Mouse (Mus musculus) embryonic facial prominence, embryonic 11.5 days (tissue): ENCODE results near the gene Cxcl14. TPM values are rescaled to one million over a fixed set of nuclear protein-coding genes. Genes with fewer than 3 reads are reported as not detected.

Source experiments
- ATAC-seq: fragments of 200-750 bp; cut with Nextera tagmentation; replicated peaks from 2 replicates; pipeline ENCODE4 v1.8.0; 2017; ENCODE audit warnings: low read depth; ENCODE audit not compliant: insufficient number of reproducible peaks, low FRiP score, low TSS enrichment
- DNase-seq: peaks from one replicate; pipeline ENCODE4 v3.0.0-alpha.2; 2015; ENCODE audit warnings: low spot score
- H3K27ac ChIP-seq: fragments of 300-500 bp; sonication (generic); replicated peaks from 2 replicates; pipeline ENCODE4 v1.5.1; 2014; ENCODE audit warnings: mild to moderate bottlenecking, low read depth, low read length, control low read depth
- H3K27me3 ChIP-seq: fragments of 300-500 bp; sonication (generic); 2 replicates; pipeline ENCODE4 v1.6.1; 2014; ENCODE audit warnings: mild to moderate bottlenecking, low read length, moderate library complexity, mixed read lengths; ENCODE audit not compliant: control insufficient read depth, insufficient read depth
- H3K36me3 ChIP-seq: fragments of 300-500 bp; sonication (generic); replicated peaks from 2 replicates; pipeline ENCODE4 v1.6.1; 2014; ENCODE audit warnings: low read depth, mild to moderate bottlenecking, low read length, moderate library complexity, mixed read lengths; ENCODE audit not compliant: control insufficient read depth, insufficient read depth
- H3K4me1 ChIP-seq: fragments of 300-500 bp; sonication (generic); 2 replicates; pipeline ENCODE4 v1.6.1; 2014; ENCODE audit warnings: low read length, mixed read lengths; ENCODE audit not compliant: control insufficient read depth, insufficient read depth
- H3K4me2 ChIP-seq: fragments of 300-500 bp; sonication (generic); 2 replicates; pipeline ENCODE4 v1.6.1; 2014; ENCODE audit warnings: low read depth, mild to moderate bottlenecking, control low read depth, low read length, moderate library complexity
- H3K4me3 ChIP-seq: fragments of 300-500 bp; sonication (generic); 2 replicates; pipeline ENCODE4 v1.5.1; 2014; ENCODE audit warnings: low read depth, low read length, control low read depth
- H3K9ac ChIP-seq: fragments of 300-500 bp; sonication (generic); replicated peaks from 2 replicates; pipeline ENCODE4 v1.6.1; 2014; ENCODE audit warnings: mild to moderate bottlenecking, control low read depth, low read length
- H3K9me3 ChIP-seq: fragments of 300-500 bp; sonication (generic); replicated peaks from 2 replicates; pipeline ENCODE4 v1.6.1; 2016; ENCODE audit warnings: mild to moderate bottlenecking, low read length, inconsistent platforms, mixed read lengths; ENCODE audit not compliant: control insufficient read depth
- WGBS: fragments of 180-500 bp; shearing (Covaris S2); extraction: QIAGEN DNeasy Blood & Tissue Kit; methylation state at CpG from one replicate; pipeline ENCODE4 v1.1.7; 2014; 5-methylcytosine and 5-hydroxymethylcytosine counted together
- polyA plus RNA-seq: library from polyadenylated mRNA; unstranded; fragments of >200 nt; fragmentation: Nextera tagmentation; extraction: Ambion mirVana; gene quantifications from 2 replicates; pipeline ENCODE4 v1.2.1, GENCODE M21; 2014

Cxcl14 gene
- polyA plus RNA-seq, 1 experiment from 2014 or later, result 104 TPM

DNA sequence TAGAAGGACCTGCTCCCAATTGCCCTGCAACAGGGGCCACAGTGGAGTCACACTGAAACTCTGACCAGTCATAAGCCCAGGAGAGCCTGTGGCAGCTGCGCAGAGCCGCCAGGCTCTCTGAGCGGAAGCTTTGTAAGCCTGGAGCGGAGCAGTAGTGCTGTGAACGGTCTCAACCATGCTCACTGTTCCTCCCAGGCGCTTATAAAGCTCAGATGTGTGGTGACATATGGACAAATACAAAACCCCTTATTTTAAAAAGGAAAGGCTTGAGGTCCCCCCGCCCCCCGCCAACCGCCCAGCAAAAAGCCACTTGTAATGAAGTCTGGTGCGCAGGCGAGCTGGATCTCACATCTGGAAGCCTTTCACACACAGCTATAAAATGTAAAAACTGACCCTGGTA is 7.1 kb downstream of the Cxcl14 start:
- H3K36me3 ChIP-seq, result no peaks in the 10 kb centered on the region
- 50% methylated on average over 11 of the region's 11 CpGs for WGBS
- H3K4me2 ChIP-seq, result no peak overlapping the region
- ATAC-seq, result no peak; the same call in 1 of the 2 replicates
- peak overlapping the region; percentile 59 for H3K27ac ChIP-seq
- H3K9ac ChIP-seq, result no peak overlapping the region
- H3K4me1 ChIP-seq, result no peaks in the 10 kb centered on the region
- peak; percentile 27 for DNase-seq
- no peaks in the 10 kb centered on the region for H3K9me3 ChIP-seq
- peaks cover 10% of the 10 kb centered on the region for H3K27me3 ChIP-seq
- H3K4me3 ChIP-seq, result no peak overlapping the region

DNA sequence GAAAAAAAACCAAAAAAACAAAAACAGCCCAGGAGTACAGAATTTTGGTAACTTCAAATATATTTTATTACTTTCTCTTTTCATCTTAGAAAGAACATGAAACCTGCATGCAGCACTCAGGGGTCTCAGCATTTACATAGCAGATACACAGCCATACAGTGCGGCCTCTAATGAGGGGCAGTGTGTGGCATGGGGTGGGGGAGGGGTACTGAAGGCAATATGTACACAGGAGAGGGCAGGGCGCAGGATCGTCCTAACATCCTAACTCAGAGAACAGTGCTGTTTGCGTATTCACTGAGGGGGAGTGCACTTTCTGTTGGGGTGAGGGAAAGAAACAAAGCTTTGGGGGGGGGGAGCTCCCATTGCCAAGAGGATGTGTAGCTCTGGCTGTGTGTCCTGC is 7.8 kb downstream of the Cxcl14 start:
- no peak for ATAC-seq
- Histone ChIP-seq H3K9me3 (no peaks in the 10 kb centered on the region), H3K27me3 (peaks cover 3% of the 10 kb centered on the region; the same call in 1 of the 2 replicates), H3K4me2 (no peak overlapping the region), H3K36me3 (no peaks in the 10 kb centered on the region), H3K4me1 (no peaks in the 10 kb centered on the region), H3K4me3 (no peak overlapping the region), H3K9ac (no peak overlapping the region), H3K27ac (no peak overlapping the region; the same call in 1 of the 2 replicates)
- DNase-seq, result no peak
- 38% methylated on average over 4 of the region's 4 CpGs for WGBS

DNA sequence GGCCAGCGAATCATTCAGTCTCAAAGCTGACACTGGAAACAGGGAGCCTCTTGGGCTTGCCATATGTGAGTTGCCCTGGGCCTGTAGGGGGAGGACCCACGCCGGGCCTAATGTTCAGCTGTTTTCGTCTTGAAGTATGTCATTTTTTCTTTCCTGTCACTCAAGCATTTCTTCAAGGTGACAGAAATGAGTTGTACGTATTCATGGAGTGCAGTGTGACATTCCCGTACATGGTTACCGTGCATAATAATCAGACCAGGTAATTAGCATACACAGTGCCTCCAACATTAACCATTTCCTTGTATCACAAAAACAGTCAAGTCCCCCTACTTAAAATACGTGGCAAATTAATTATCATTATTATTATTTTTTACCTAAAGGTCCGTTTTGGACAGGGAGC is 9.3 kb downstream of the Cxcl14 start:
- H3K36me3 ChIP-seq, result no peaks in the 10 kb centered on the region
- 69% methylated on average over 9 of the region's 9 CpGs for WGBS
- no peak for DNase-seq
- no peak for ATAC-seq
- no peak overlapping the region for H3K4me3 ChIP-seq
- H3K4me1 ChIP-seq, result no peaks in the 10 kb centered on the region
- no peak overlapping the region for H3K27ac ChIP-seq
- no peaks in the 10 kb centered on the region for H3K27me3 ChIP-seq
- no peaks in the 10 kb centered on the region for H3K9me3 ChIP-seq
- no peak overlapping the region for H3K4me2 ChIP-seq
- H3K9ac ChIP-seq, result no peak overlapping the region

DNA sequence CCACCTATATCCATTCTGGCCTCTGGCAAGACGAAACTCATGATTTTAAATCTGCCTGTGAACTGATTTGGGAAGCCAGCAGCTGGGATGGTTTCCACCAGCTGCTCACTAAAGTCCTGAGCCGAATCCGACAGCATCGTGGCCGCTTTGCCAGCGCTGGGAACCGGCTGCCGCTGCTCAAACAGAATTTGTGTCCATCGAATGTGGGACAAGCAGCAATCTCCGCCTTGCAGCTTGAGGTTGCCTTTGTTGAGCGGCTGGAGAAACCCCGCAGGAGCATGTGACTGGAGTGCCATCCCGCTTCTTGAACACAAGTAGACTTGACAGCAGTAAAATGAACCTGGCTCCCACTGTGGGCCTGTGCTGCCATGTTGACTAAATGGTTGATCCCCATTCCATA is 13.0 kb downstream of the Cxcl14 start:
- no peak for DNase-seq
- ATAC-seq, result no peak
- H3K4me3 ChIP-seq, result no peak overlapping the region
- WGBS, result 92% methylated on average over 13 of the region's 13 CpGs
- no peaks in the 10 kb centered on the region for H3K27me3 ChIP-seq
- H3K27ac ChIP-seq, result no peak overlapping the region
- no peaks in the 10 kb centered on the region for H3K4me1 ChIP-seq
- H3K9me3 ChIP-seq, result no peaks in the 10 kb centered on the region
- no peak overlapping the region for H3K9ac ChIP-seq
- no peaks in the 10 kb centered on the region for H3K36me3 ChIP-seq
- no peak overlapping the region for H3K4me2 ChIP-seq

DNA sequence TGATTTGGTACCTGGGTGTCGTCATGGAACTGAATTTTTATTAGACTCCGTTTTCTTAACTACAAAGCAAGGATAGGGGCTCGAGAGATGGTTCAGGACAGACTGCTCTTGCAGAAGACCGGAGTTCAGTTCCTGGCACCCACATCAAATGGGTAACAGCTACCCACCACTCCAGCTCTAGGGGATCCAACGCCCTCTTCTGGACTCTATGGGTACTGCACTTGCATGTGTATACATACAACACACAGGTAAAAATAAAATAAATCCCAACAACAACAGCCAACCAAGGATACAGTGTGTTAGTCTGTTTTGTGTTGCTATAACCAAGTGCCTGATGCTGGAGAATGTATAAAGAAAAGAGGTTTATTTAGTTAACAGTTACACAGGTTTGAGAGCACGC is 16.0 kb downstream of the Cxcl14 start:
- Histone ChIP-seq H3K36me3 (no peaks in the 10 kb centered on the region), H3K4me2 (no peak overlapping the region), H3K9ac (no peak overlapping the region), H3K27me3 (no peaks in the 10 kb centered on the region), H3K4me3 (no peak overlapping the region), H3K4me1 (no peaks in the 10 kb centered on the region), H3K9me3 (no peaks in the 10 kb centered on the region), H3K27ac (no peak overlapping the region)
- WGBS, result 78% methylated on average over 6 of the region's 6 CpGs
- DNase-seq (no peak), ATAC-seq (no peak)

DNA sequence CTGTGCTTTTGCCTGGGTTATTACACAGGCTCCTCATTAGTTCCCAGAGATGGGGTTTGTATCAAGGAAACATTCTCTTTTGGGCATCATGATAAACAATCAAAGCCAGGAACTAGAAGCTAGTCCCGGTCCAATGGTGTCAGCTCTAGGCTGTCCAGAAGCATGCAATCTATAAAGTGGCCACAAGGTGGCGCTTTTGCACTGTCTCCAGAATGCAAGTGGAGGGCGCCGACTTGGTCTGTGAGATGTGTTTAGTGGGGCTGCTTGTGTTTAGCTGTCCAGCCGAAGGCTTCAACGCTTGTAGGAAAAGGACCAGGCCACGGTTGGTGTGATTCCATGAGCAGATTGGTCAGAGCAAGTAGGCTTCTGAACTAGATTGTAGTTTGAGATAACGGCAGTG is 16.9 kb downstream of the Cxcl14 start:
- ATAC-seq, result peak; percentile 80
- no peak overlapping the region for H3K4me3 ChIP-seq
- no peaks in the 10 kb centered on the region for H3K36me3 ChIP-seq

DNA sequence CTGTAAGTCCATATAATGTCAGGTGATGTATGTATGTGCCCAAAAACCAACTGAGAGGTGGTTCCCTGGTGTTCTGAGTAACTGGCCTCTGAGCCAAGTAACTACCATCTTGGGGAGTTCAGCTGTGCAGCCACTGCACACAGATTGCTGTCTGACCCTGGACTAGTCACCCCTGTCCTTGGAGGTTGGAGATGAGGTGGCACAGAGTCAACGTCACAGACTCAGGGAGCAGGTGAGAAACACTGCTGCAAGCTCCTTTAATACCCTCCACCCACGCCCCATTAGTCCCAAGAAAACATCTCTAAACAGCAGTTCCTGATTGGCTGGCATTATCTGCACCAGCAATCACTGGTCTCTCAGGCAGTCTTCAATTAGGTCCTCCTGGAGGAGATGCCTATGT is 21.2 kb downstream of the Cxcl14 start:
- Histone ChIP-seq H3K4me1 (no peaks in the 10 kb centered on the region), H3K36me3 (no peaks in the 10 kb centered on the region), H3K27me3 (no peaks in the 10 kb centered on the region), H3K9me3 (no peaks in the 10 kb centered on the region; the same call in 1 of the 2 replicates), H3K27ac (no peak overlapping the region), H3K9ac (no peak overlapping the region), H3K4me3 (no peak overlapping the region), H3K4me2 (no peak overlapping the region)
- no peak for DNase-seq
- WGBS, result 53% methylated on average over 2 of the region's 2 CpGs
- no peak for ATAC-seq

More for the DNA sequence above, 16.9 kb downstream of the Cxcl14 start:
- peak; percentile 94 for DNase-seq
- H3K27ac ChIP-seq, result no peak overlapping the region
- H3K4me2 ChIP-seq, result no peak overlapping the region
- WGBS, result 21% methylated on average over 8 of the region's 8 CpGs
- no peak overlapping the region for H3K9ac ChIP-seq
- H3K27me3 ChIP-seq, result no peaks in the 10 kb centered on the region
- no peaks in the 10 kb centered on the region for H3K9me3 ChIP-seq
- H3K4me1 ChIP-seq, result no peaks in the 10 kb centered on the region

DNA sequence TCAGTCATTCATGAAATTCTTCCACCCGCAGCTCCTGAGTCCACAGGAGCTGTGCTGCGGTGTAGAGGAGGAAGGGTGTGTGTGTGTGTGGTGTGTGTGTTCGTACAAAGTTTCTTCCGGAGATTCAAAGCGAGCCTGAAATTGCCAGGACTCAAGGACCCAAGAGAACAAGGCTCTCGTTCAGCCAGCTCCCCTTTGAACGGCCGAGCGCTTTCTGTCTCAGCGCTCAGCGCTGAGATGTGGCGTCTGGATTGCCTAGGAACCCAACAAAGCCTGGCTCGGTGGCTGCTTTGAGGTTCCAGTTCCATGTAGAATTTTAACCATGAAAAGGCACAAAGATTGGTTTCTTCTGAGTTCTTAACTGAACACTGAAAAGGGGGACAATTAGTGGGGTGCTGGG is 26.2 kb downstream of the Cxcl14 start:
- no peak overlapping the region for H3K27ac ChIP-seq
- WGBS, result 59% methylated on average over 13 of the region's 13 CpGs
- DNase-seq (no peak), ATAC-seq (no peak)
- H3K4me2 ChIP-seq, result no peak overlapping the region
- no peak overlapping the region for H3K4me3 ChIP-seq
- no peaks in the 10 kb centered on the region; the same call in 1 of the 2 replicates for H3K9me3 ChIP-seq
- H3K36me3 ChIP-seq, result no peaks in the 10 kb centered on the region
- no peaks in the 10 kb centered on the region for H3K27me3 ChIP-seq
- no peaks in the 10 kb centered on the region for H3K4me1 ChIP-seq
- no peak overlapping the region for H3K9ac ChIP-seq
